Mouse (Mus musculus) lung, postnatal 10 days (tissue): ENCODE measurements around the gene Evc2.

Source experiments
- DNase-seq: peaks from one replicate; pipeline ENCODE4 v3.0.0; 2021

Gene Evc2

GRCm38 (mm10) chr5:37338288-37338687, at the start of gene Evc2:
Evc2 (plus strand) TSS chr5:37338499.
- DNase-seq = peak; percentile 84

GRCm38 (mm10) chr5:37289236-37289635, 49.1 kb upstream of the Evc2 start:
- DNase-seq = peak; percentile 31

- DNase-seq = no peak
Observed at GRCm38 (mm10) chr5:37290983-37291382, 47.3 kb upstream of the Evc2 start.

- DNase-seq = no peak
Observed at GRCm38 (mm10) chr5:37296717-37297116, 41.6 kb upstream of the Evc2 start.

- peak; percentile 27 for DNase-seq
Observed at GRCm38 (mm10) chr5:37298370-37298769, 39.9 kb upstream of the Evc2 start.

GRCm38 (mm10) chr5:37310026-37310425, 28.3 kb upstream of the Evc2 start:
- DNase-seq = no peak

GRCm38 (mm10) chr5:37312980-37313722, 25.1 kb upstream of the Evc2 start:
- DNase-seq = no peak

GRCm38 (mm10) chr5:37318715-37319114, 19.6 kb upstream of the Evc2 start:
- no peak for DNase-seq

GRCm38 (mm10) chr5:37320174-37320573, 18.1 kb upstream of the Evc2 start:
- no peak for DNase-seq

GRCm38 (mm10) chr5:37320761-37321160, 17.5 kb upstream of the Evc2 start:
- no peak for DNase-seq

- no peak for DNase-seq
Observed at GRCm38 (mm10) chr5:37326675-37327074, 11.6 kb upstream of the Evc2 start.

GRCm38 (mm10) chr5:37330449-37331132, 7.7 kb upstream of the Evc2 start:
- no peak for DNase-seq

GRCm38 (mm10) chr5:37331133-37331505, 7.2 kb upstream of the Evc2 start:
- DNase-seq = no peak

- DNase-seq = no peak
Observed at GRCm38 (mm10) chr5:37332066-37332465, 6.2 kb upstream of the Evc2 start.

GRCm38 (mm10) chr5:37335061-37335460, 3.2 kb upstream of the Evc2 start:
- DNase-seq = no peak

- DNase-seq = peak; percentile 76
Observed at GRCm38 (mm10) chr5:37336485-37337105, 1.7 kb upstream of the Evc2 start, which contains the start of gene Evc. Evc (minus strand) TSS chr5:37336894.

GRCm38 (mm10) chr5:37337696-37338095, 603 bp upstream of the Evc2 start:
- no peak for DNase-seq

- no peak for DNase-seq
Observed at GRCm38 (mm10) chr5:37343962-37344361, 5.7 kb downstream of the Evc2 start.

GRCm38 (mm10) chr5:37351791-37352190, 13.5 kb downstream of the Evc2 start:
- DNase-seq = no peak

GRCm38 (mm10) chr5:37354385-37354784, 16.1 kb downstream of the Evc2 start:
- peak; percentile 61 for DNase-seq

GRCm38 (mm10) chr5:37356027-37356426, 17.7 kb downstream of the Evc2 start:
- DNase-seq = no peak

- no peak for DNase-seq
Observed at GRCm38 (mm10) chr5:37362618-37363017, 24.3 kb downstream of the Evc2 start.

GRCm38 (mm10) chr5:37363284-37363683, 25.0 kb downstream of the Evc2 start:
- DNase-seq = no peak

- DNase-seq = no peak
Observed at GRCm38 (mm10) chr5:37365751-37366150, 27.5 kb downstream of the Evc2 start.
